Mouse (Mus musculus): ENCODE measurements around the gene Gm20388. TPM values are rescaled to one million over a fixed set of nuclear protein-coding genes. Genes with fewer than 3 reads are reported as not detected.
"Not testable (repeated sequence)": the region's sequence is repeated elsewhere in the genome, so short reads cannot be mapped to it uniquely, and the experiment has no call there.

Gene Gm20388
- polyA plus RNA-seq, 1 experiment from 2014 or later, result not detected

DNA sequence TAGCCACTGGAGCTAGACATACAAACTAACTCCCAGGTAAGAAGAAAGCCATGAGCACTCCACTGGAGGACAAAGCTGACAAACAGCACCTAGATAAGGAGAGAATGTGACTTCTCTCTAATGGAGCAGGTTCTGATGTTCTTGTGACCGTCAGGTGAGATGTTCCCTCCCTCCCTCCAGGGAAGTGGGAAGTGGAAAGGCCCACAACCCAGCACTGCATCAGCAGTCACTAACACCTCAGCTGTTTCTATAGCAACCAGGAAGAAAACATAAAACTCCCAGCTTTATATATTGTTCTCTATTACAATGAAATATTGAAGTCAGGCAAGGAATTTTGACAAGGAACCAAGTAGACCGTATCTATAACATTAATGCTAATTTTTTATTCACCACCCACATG is 3109.4 kb downstream of the Gm20388 start:
- peaks cover 16% of the 10 kb centered on the region; the same call in 1 of the 2 replicates for H3K4me1 ChIP-seq
- H3K27ac ChIP-seq, result no peak overlapping the region
- no peaks in the 10 kb centered on the region for H3K9me3 ChIP-seq
- H3K27me3 ChIP-seq, result no peaks in the 10 kb centered on the region
- no peak overlapping the region for H3K4me3 ChIP-seq
- WGBS, result 72% methylated on average over 2 of the region's 2 CpGs
- no peak for ATAC-seq (ENCODE audit: insufficient number of reproducible peaks, insufficient read depth, low FRiP score, low TSS enrichment)
- H3K4me2 ChIP-seq (replicated peaks), result no peak overlapping the region
- 0 out of 2 replicates have a peak, but pooled peaks cover 5% of the 10 kb centered on the region for H3K36me3 ChIP-seq
- no peak overlapping the region for H3K9ac ChIP-seq

DNA sequence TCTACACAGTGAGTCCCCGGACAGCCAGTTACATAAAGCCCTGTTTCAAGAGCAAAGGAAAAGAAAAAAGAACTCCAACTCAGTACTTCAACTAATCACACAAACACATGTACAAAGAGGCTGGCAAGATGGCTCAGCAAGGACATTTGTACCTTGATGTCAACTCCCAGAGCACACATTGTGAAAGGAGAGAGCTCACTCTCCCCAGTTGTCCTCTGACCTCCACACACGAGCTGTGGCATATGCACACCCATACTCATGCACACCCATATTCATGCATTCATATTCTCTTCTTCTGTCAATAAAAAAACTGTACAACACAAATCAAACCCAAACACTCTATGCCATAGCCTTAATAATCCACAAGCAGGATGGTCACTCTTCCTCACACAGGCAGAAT is 3110.2 kb downstream of the Gm20388 start:
- no peaks in the 10 kb centered on the region for H3K27me3 ChIP-seq
- H3K9me3 ChIP-seq, result no peaks in the 10 kb centered on the region
- H3K4me2 ChIP-seq (replicated peaks), result no peak overlapping the region
- no peak overlapping the region for H3K9ac ChIP-seq
- H3K36me3 ChIP-seq, result 0 out of 2 replicates have a peak, but pooled peaks cover 5% of the 10 kb centered on the region
- no peak for ATAC-seq (ENCODE audit: insufficient number of reproducible peaks, insufficient read depth, low FRiP score, low TSS enrichment)
- WGBS, result 71% methylated on average over 2 of the region's 2 CpGs
- no peak overlapping the region for H3K27ac ChIP-seq
- no peak overlapping the region for H3K4me3 ChIP-seq
- peaks cover 10% of the 10 kb centered on the region; the same call in 1 of the 2 replicates for H3K4me1 ChIP-seq

DNA sequence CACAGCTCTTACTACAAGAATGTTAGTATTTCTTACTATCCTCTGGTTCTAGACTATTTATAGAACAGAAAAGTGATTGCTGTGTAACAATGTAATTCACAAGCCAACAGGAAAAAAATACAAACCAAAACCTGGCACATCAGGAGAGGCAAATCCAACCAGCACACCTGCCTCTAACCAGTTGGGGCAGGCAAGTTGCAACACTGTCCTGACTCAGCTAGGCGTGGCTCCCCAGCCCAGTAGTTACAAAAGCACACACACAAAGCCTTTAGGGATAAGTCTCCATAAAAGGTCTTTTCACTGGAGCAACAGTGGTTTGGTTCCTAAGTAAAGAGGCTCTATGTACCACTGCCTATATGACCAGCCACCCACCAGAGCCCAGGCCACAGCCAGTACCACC is 3110.6 kb downstream of the Gm20388 start:
- Histone ChIP-seq H3K4me2 (replicated peaks) (no peak overlapping the region), H3K27me3 (no peaks in the 10 kb centered on the region), H3K27ac (no peak overlapping the region), H3K4me1 (peaks cover 6% of the 10 kb centered on the region; the same call in 1 of the 2 replicates), H3K36me3 (0 out of 2 replicates have a peak, but pooled peaks cover 5% of the 10 kb centered on the region), H3K4me3 (no peak overlapping the region), H3K9me3 (no peaks in the 10 kb centered on the region), H3K9ac (no peak overlapping the region)
- no peak for ATAC-seq (ENCODE audit: insufficient number of reproducible peaks, insufficient read depth, low FRiP score, low TSS enrichment)
- WGBS, result 82% methylated on average over 1 of the region's 1 CpGs

GRCm38 (mm10) chr8:123022727-123023126 is 3112.1 kb downstream of the Gm20388 start:
- 84% methylated on average over 3 of the region's 3 CpGs for WGBS
- Histone ChIP-seq H3K27me3 (no peaks in the 10 kb centered on the region), H3K9me3 (no peaks in the 10 kb centered on the region), H3K4me2 (replicated peaks) (no peak overlapping the region), H3K9ac (no peak overlapping the region), H3K4me3 (no peak overlapping the region), H3K4me1 (peaks cover 6% of the 10 kb centered on the region; the same call in 1 of the 2 replicates), H3K27ac (no peak overlapping the region), H3K36me3 (no peaks in the 10 kb centered on the region)
- ATAC-seq (ENCODE audit: insufficient number of reproducible peaks, insufficient read depth, low FRiP score, low TSS enrichment), result no peak

GRCm38 (mm10) chr8:123024226-123024625 is 3113.6 kb downstream of the Gm20388 start:
- H3K27me3 ChIP-seq, result no peaks in the 10 kb centered on the region
- no peak overlapping the region for H3K9ac ChIP-seq
- H3K36me3 ChIP-seq, result no peaks in the 10 kb centered on the region
- H3K9me3 ChIP-seq, result no peaks in the 10 kb centered on the region
- H3K4me3 ChIP-seq, result no peak overlapping the region
- H3K4me2 ChIP-seq (replicated peaks), result no peak overlapping the region
- no peak overlapping the region for H3K27ac ChIP-seq
- H3K4me1 ChIP-seq, result no peaks in the 10 kb centered on the region
- 91% methylated on average over 2 of the region's 2 CpGs for WGBS
- ATAC-seq (ENCODE audit: insufficient number of reproducible peaks, insufficient read depth, low FRiP score, low TSS enrichment), result no peak

- no peak overlapping the region for H3K4me3 ChIP-seq
- no peaks in the 10 kb centered on the region for H3K36me3 ChIP-seq
- 84% methylated on average over 3 of the region's 3 CpGs for WGBS
- no peak overlapping the region for H3K4me2 ChIP-seq (replicated peaks)
- H3K9ac ChIP-seq, result no peak overlapping the region
- H3K27me3 ChIP-seq, result no peaks in the 10 kb centered on the region
- no peak for ATAC-seq (ENCODE audit: insufficient number of reproducible peaks, insufficient read depth, low FRiP score, low TSS enrichment)
- no peaks in the 10 kb centered on the region for H3K9me3 ChIP-seq
- H3K4me1 ChIP-seq, result no peaks in the 10 kb centered on the region
- no peak overlapping the region for H3K27ac ChIP-seq
Measured at GRCm38 (mm10) chr8:123025951-123026351, 3115.3 kb downstream of the Gm20388 start.

GRCm38 (mm10) chr8:123027786-123028185 is 3117.1 kb downstream of the Gm20388 start:
- H3K27ac ChIP-seq, result no peak overlapping the region
- 93% methylated on average over 8 of the region's 8 CpGs for WGBS
- no peak for ATAC-seq (ENCODE audit: insufficient number of reproducible peaks, insufficient read depth, low FRiP score, low TSS enrichment)
- no peak overlapping the region for H3K4me2 ChIP-seq (replicated peaks)
- H3K36me3 ChIP-seq, result no peaks in the 10 kb centered on the region
- H3K4me3 ChIP-seq, result no peak overlapping the region
- no peaks in the 10 kb centered on the region for H3K9me3 ChIP-seq
- H3K4me1 ChIP-seq, result no peaks in the 10 kb centered on the region
- no peaks in the 10 kb centered on the region for H3K27me3 ChIP-seq
- no peak overlapping the region for H3K9ac ChIP-seq

- H3K4me1 ChIP-seq; ATAC-seq (ENCODE audit: insufficient number of reproducible peaks, insufficient read depth, low FRiP score, low TSS enrichment); H3K27ac ChIP-seq; H3K9ac ChIP-seq; H3K4me3 ChIP-seq; H3K36me3 ChIP-seq; H3K9me3 ChIP-seq; H3K4me2 ChIP-seq (replicated peaks); H3K27me3 ChIP-seq: not testable (repeated sequence)
- WGBS, result 85% methylated on average over 5 of the region's 5 CpGs
Measured at GRCm38 (mm10) chr8:123030091-123030490, 3119.4 kb downstream of the Gm20388 start.

- no peaks in the 10 kb centered on the region for H3K9me3 ChIP-seq
- H3K4me3 ChIP-seq, result no peak overlapping the region
- no peak overlapping the region for H3K9ac ChIP-seq
- 78% methylated on average over 7 of the region's 7 CpGs for WGBS
- H3K27me3 ChIP-seq, result no peaks in the 10 kb centered on the region
- 0 out of 2 replicates have a peak, but pooled peaks have one; percentile 47 for ATAC-seq (ENCODE audit: insufficient number of reproducible peaks, insufficient read depth, low FRiP score, low TSS enrichment)
- H3K4me2 ChIP-seq (replicated peaks), result no peak overlapping the region
- H3K4me1 ChIP-seq, result peaks cover 4% of the 10 kb centered on the region; the same call in 1 of the 2 replicates
- H3K27ac ChIP-seq, result no peak overlapping the region
- no peaks in the 10 kb centered on the region for H3K36me3 ChIP-seq
Measured at GRCm38 (mm10) chr8:123031321-123031978, 3120.8 kb downstream of the Gm20388 start.

- Histone ChIP-seq H3K4me2 (replicated peaks) (no peak overlapping the region), H3K4me1 (peaks cover 4% of the 10 kb centered on the region; the same call in 1 of the 2 replicates)
- no peak for ATAC-seq (ENCODE audit: insufficient number of reproducible peaks, insufficient read depth, low FRiP score, low TSS enrichment)
Measured at GRCm38 (mm10) chr8:123032730-123033129, 3122.1 kb downstream of the Gm20388 start.

GRCm38 (mm10) chr8:123033431-123033830 is 3122.8 kb downstream of the Gm20388 start:
- no peak for ATAC-seq (ENCODE audit: insufficient number of reproducible peaks, insufficient read depth, low FRiP score, low TSS enrichment)
- Histone ChIP-seq H3K27ac (no peak overlapping the region), H3K9ac (no peak overlapping the region), H3K4me2 (replicated peaks) (no peak overlapping the region), H3K4me3 (no peak overlapping the region), H3K9me3 (no peaks in the 10 kb centered on the region), H3K36me3 (no peaks in the 10 kb centered on the region), H3K27me3 (no peaks in the 10 kb centered on the region), H3K4me1 (peaks cover 4% of the 10 kb centered on the region; the same call in 1 of the 2 replicates)

More at GRCm38 (mm10) chr8:123032730-123033129, 3122.1 kb downstream of the Gm20388 start:
- H3K4me3 ChIP-seq, result no peak overlapping the region
- no peaks in the 10 kb centered on the region for H3K9me3 ChIP-seq
- no peak overlapping the region for H3K9ac ChIP-seq
- no peak overlapping the region for H3K27ac ChIP-seq
- H3K36me3 ChIP-seq, result no peaks in the 10 kb centered on the region
- H3K27me3 ChIP-seq, result no peaks in the 10 kb centered on the region

DNA sequence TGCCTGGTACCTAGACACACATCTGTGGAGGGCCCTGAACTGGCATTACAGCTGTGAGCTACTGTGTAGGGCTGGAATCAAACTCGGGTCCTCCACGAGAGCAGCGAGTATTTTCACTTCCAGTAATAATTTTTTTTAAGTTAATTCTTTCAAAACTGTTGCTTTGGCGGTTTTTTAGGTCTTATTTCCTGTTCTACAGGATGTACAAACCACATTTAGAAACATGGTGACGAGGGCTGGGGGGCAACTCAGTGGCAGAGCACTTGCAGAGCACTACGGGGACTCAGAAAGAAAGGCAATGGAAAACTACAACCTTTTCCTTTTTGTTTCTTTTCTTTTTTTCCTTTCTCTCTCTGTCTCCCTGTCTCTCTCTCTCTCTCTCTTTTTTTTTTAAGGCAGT is 3123.5 kb downstream of the Gm20388 start:
- no peak for ATAC-seq (ENCODE audit: insufficient number of reproducible peaks, insufficient read depth, low FRiP score, low TSS enrichment)
- Histone ChIP-seq H3K4me2 (replicated peaks) (no peak overlapping the region), H3K4me3 (no peak overlapping the region), H3K9me3 (no peaks in the 10 kb centered on the region), H3K4me1 (peaks cover 5% of the 10 kb centered on the region), H3K27me3 (no peaks in the 10 kb centered on the region), H3K9ac (no peak overlapping the region), H3K36me3 (no peaks in the 10 kb centered on the region), H3K27ac (no peak overlapping the region)
- 81% methylated on average over 6 of the region's 6 CpGs for WGBS
